Mouse (Mus musculus): ENCODE results near the gene Cyp4a29. TPM values are rescaled to one million over a fixed set of nuclear protein-coding genes. Genes with fewer than 3 reads are reported as not detected.

The Cyp4a29 gene
- not detected in 2 replicates for polyA plus RNA-seq (2015; fragmentation: Nextera tagmentation; extraction: Ambion mirVana)

DNA sequence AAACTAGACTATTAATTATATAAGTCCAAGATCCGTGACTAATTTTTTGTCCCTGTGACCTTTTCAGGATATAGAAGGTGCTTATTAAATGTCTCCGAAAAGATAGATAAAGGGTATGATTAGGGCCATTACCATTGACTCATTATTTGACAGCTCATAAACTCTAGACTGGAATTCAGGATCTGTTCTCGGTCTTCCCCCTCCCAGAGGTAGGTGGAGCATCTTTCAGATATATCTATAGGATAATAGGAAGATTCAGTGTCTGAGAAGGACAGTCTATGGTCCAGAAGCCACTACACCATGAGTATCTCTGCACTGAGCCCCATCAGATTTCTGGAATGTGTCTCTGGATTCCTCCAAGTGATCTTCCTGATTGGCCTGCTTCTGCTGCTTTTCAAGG, at the start of gene Cyp4a29:
Gene Cyp4a29, plus strand, starts transcription at position 301 of the 400 bp plus-strand sequence.

DNA sequence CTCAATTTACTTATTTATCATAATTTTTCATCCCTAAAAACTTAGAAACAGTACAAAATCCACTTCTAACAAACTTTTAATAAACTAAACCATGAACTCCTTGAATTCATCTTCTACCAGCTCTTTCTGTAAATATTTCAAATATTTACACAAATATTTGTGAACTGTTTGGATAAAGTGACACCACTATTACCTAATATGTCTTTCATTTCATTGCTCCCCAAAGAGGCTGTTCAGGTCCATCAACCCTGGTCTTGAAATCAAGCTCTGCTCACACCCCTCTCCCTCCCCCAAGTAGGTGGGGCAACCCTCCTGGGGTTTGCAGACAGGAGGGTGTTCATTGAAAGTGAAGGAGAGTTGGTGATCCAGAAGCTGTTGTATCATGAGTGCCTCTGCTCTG, 56.9 kb downstream of the Cyp4a29 start, which contains the start of gene Cyp4a12a:
Gene Cyp4a12a, plus strand, starts transcription at position 301 of the 400 bp plus-strand sequence.

Other genes with a start within 250 kb of the Cyp4a29 start
- 0.81 and 0.96 TPM in 2 replicates for gene Stil, start 241.9 kb upstream of the Cyp4a29 start, polyA plus RNA-seq (2015; fragmentation: Nextera tagmentation; extraction: Ambion mirVana)
- gene Tal1, start 185.7 kb upstream of the Cyp4a29 start, polyA plus RNA-seq (2015; fragmentation: Nextera tagmentation; extraction: Ambion mirVana) = 0.93 and 0.98 TPM in 2 replicates
- 3.3 and 5.5 TPM in 2 replicates for gene Pdzk1ip1, start 153.4 kb upstream of the Cyp4a29 start, polyA plus RNA-seq (2015; fragmentation: Nextera tagmentation; extraction: Ambion mirVana)
- gene Cyp4x1, start 107.8 kb upstream of the Cyp4a29 start, polyA plus RNA-seq (2015; fragmentation: Nextera tagmentation; extraction: Ambion mirVana) = 9.5 and 9.6 TPM in 2 replicates
- gene Cyp4a12a, start 57.0 kb downstream of the Cyp4a29 start, polyA plus RNA-seq (2015; fragmentation: Nextera tagmentation; extraction: Ambion mirVana) = not detected in 2 replicates
- not detected in 2 replicates for gene Cyp4a12b, start 169.5 kb downstream of the Cyp4a29 start, polyA plus RNA-seq (2015; fragmentation: Nextera tagmentation; extraction: Ambion mirVana)
- not detected in 2 replicates for gene Cyp4a30b, start 210.5 kb downstream of the Cyp4a29 start, polyA plus RNA-seq (2015; fragmentation: Nextera tagmentation; extraction: Ambion mirVana)

All from neural tube, postnatal 0 days (tissue).